Mouse (Mus musculus) liver, embryonic 13.5 days (tissue): ENCODE results near the gene Cdc42bpg. TPM values are rescaled to one million over a fixed set of nuclear protein-coding genes. Genes with fewer than 3 reads are reported as not detected.

ENCODE experiments used
- microRNA counts: library from miRNA; unstranded; fragments of <30 nt; microRNA quantifications from one replicate; lab custom pipeline; 2016
- microRNA-seq: library from miRNA; unstranded; fragments of <30 nt; microRNA quantifications from one replicate; pipeline ENCODE4, GENCODE M21; 2016
- polyA plus RNA-seq: library from polyadenylated mRNA; unstranded; fragments of >200 nt; fragmentation: Nextera tagmentation; extraction: Ambion mirVana; gene quantifications from 2 replicates; pipeline ENCODE4 v1.2.1, GENCODE M21; 2015

The Cdc42bpg gene
- polyA plus RNA-seq, 1 experiment from 2014 or later = 0.16 TPM

MicroRNA genes within 50 kb of the gene (microRNA counts, 519-probe panel; counts per million panel counts)
- microRNA mmu-miR-192 (lab: Ali Mortazavi, UCI) = 5,588 counts per million, percentile 66 among the panel's probes with 10 or more counts

Small RNAs within 50 kb of the gene (microRNA-seq; reads per million reads assigned to microRNA genes)
- gene Mir192 = 3,663 reads per million, percentile 87 among the genes with 10 or more reads in this experiment
- 1,535 reads per million, percentile 79 among the genes with 10 or more reads in this experiment for gene Mir194-2
- gene Mir6989 = not detected

Other genes starting within 250 kb of the Cdc42bpg start
- gene Mrpl49, start 248.7 kb upstream of the Cdc42bpg start, polyA plus RNA-seq = 50.2 and 59.4 TPM in 2 replicates
- gene Fau, start 248.6 kb upstream of the Cdc42bpg start, polyA plus RNA-seq = 639 and 696 TPM in 2 replicates
- gene Znhit2, start 245.3 kb upstream of the Cdc42bpg start, polyA plus RNA-seq = 22.1 and 23.2 TPM in 2 replicates
- 30.6 and 33.2 TPM in 2 replicates for gene Tm7sf2, start 238.1 kb upstream of the Cdc42bpg start, polyA plus RNA-seq
- gene Vps51, start 229.2 kb upstream of the Cdc42bpg start, polyA plus RNA-seq = 29.1 and 31.6 TPM in 2 replicates
- gene Tmem262, start 226.4 kb upstream of the Cdc42bpg start, polyA plus RNA-seq = not detected in 2 replicates
- gene Gm28374, start 224.2 kb upstream of the Cdc42bpg start, polyA plus RNA-seq = 0.49 and 0.80 TPM in 2 replicates
- 22.6 and 23.5 TPM in 2 replicates for gene Zfpl1, start 221.5 kb upstream of the Cdc42bpg start, polyA plus RNA-seq
- 34.2 and 39.3 TPM in 2 replicates for gene Cdca5, start 221.5 kb upstream of the Cdc42bpg start, polyA plus RNA-seq
- gene AC131692.1, start 212.0 kb upstream of the Cdc42bpg start, polyA plus RNA-seq = 0.30 and 0.32 TPM in 2 replicates
- 2.2 and 2.6 TPM in 2 replicates for gene Naaladl1, start 200.7 kb upstream of the Cdc42bpg start, polyA plus RNA-seq
- 27.5 and 27.9 TPM in 2 replicates for gene Sac3d1, start 187.8 kb upstream of the Cdc42bpg start, polyA plus RNA-seq
- gene Snx15, start 178.2 kb upstream of the Cdc42bpg start, polyA plus RNA-seq = 46.5 and 48.5 TPM in 2 replicates
- gene Batf2, start 165.5 kb upstream of the Cdc42bpg start, polyA plus RNA-seq = 0.12 and 0.29 TPM in 2 replicates
- gene Arl2, start 164.9 kb upstream of the Cdc42bpg start, polyA plus RNA-seq = 37.1 and 38.0 TPM in 2 replicates
- gene Majin, start 122.1 kb upstream of the Cdc42bpg start, polyA plus RNA-seq = not detected in 2 replicates
- 0.17 TPM in 1 of 2 replicates, not detected in the other for gene Gpha2, start 80.1 kb upstream of the Cdc42bpg start, polyA plus RNA-seq
- 3.5 and 4.9 TPM in 2 replicates for gene Ppp2r5b, start 70.6 kb upstream of the Cdc42bpg start, polyA plus RNA-seq
- 4.1 and 4.8 TPM in 2 replicates for gene Atg2a, start 64.8 kb upstream of the Cdc42bpg start, polyA plus RNA-seq
- 68.8 and 72.6 TPM in 2 replicates for gene Ehd1, start 29.7 kb upstream of the Cdc42bpg start, polyA plus RNA-seq
- 26.3 and 29.9 TPM in 2 replicates for gene Men1, start 28.5 kb downstream of the Cdc42bpg start, polyA plus RNA-seq
- gene Map4k2, start 34.7 kb downstream of the Cdc42bpg start, polyA plus RNA-seq = 4.5 and 5.8 TPM in 2 replicates
- 68.4 and 92.3 TPM in 2 replicates for gene Sf1, start 57.2 kb downstream of the Cdc42bpg start, polyA plus RNA-seq
- 2.7 and 2.9 TPM in 2 replicates for gene Pygm, start 77.9 kb downstream of the Cdc42bpg start, polyA plus RNA-seq
- gene Rasgrp2, start 92.9 kb downstream of the Cdc42bpg start, polyA plus RNA-seq = 77.2 and 85.3 TPM in 2 replicates
- 0.48 and 0.54 TPM in 2 replicates for gene Nrxn2, start 112.3 kb downstream of the Cdc42bpg start, polyA plus RNA-seq
- not detected in 2 replicates for gene Slc22a12, start 236.6 kb downstream of the Cdc42bpg start, polyA plus RNA-seq